Mouse (Mus musculus) spleen, adult 2 months (tissue): Measurements from ENCODE around the gene Dnah6. TPM values are rescaled to one million over a fixed set of nuclear protein-coding genes. Genes with fewer than 3 reads are reported as not detected.
A peak's percentile ranks its signal among the peaks of the same experiment; 100 is the strongest.

Source experiments
- DNase-seq, 2 experiments: peaks; one replicate each; pipeline versions ENCODE4 v3.0.0 to v3.0.0-alpha.2; 2012 to 2021; ENCODE audit warnings: low spot score in 2 of 2, low read depth in 1 of 2
- H3K27ac ChIP-seq: fragments of 200-500 bp; 2 replicates; pipeline ENCODE4 v1.5.1; 2012; ENCODE audit warnings: low read length, inconsistent platforms; ENCODE audit not compliant: insufficient read depth
- H3K27me3 ChIP-seq: fragments of 200-500 bp; 2 replicates; pipeline ENCODE4 v1.6.1; 2012; ENCODE audit warnings: mild to moderate bottlenecking, moderate library complexity, low read length, inconsistent platforms; ENCODE audit not compliant: control insufficient read depth, insufficient read depth
- H3K36me3 ChIP-seq: fragments of 200-500 bp; 2 replicates; pipeline ENCODE4 v1.6.1; 2012; ENCODE audit warnings: mild to moderate bottlenecking, low read length, inconsistent platforms; ENCODE audit not compliant: control insufficient read depth, insufficient read depth
- H3K4me1 ChIP-seq: fragments of 200-500 bp; 2 replicates; pipeline ENCODE4 v1.6.1; 2011; ENCODE audit warnings: inconsistent platforms; ENCODE audit not compliant: control insufficient read depth, insufficient read depth, insufficient read length
- H3K4me3 ChIP-seq: fragments of 200-500 bp; 2 replicates; pipeline ENCODE4 v1.5.1; 2011; ENCODE audit warnings: mild to moderate bottlenecking, inconsistent platforms; ENCODE audit not compliant: insufficient read depth, insufficient read length; ENCODE audit errors: extremely low read depth
- CTCF ChIP-seq: fragments of 200-500 bp; IDR thresholded peaks from 2 replicates; pipeline ENCODE4 v1.5.1; 2011; ENCODE audit warnings: mild to moderate bottlenecking, inconsistent platforms; ENCODE audit not compliant: insufficient read depth, insufficient read length, insufficient replicate concordance; ENCODE audit errors: extremely low read depth
- POLR2A ChIP-seq: fragments of 200-500 bp; IDR thresholded peaks from 2 replicates; pipeline ENCODE4 v1.6.1; 2011; ENCODE audit warnings: low read depth, low read length, inconsistent platforms
- WGBS: fragments of 180-500 bp; shearing (Covaris S2); methylation state at CpG from one replicate; pipeline ENCODE4 v1.1.7; 2018; 5-methylcytosine and 5-hydroxymethylcytosine counted together
- polyA plus RNA-seq: library from polyadenylated mRNA; depleted of rRNA; stranded (reverse); fragments of >200 nt; gene quantifications from 2 replicates; pipeline ENCODE4 v1.2.3, GENCODE M21; 2012

The Dnah6 gene
- polyA plus RNA-seq, 1 experiment = 0.01 TPM

GRCm38 (mm10) chr6:73010073-73010472 lies 211.4 kb downstream of the Dnah6 start:
- TF ChIP-seq CTCF (peak; percentile 69; the same call in 1 of the 2 replicates), POLR2A (no peak)
- Histone ChIP-seq H3K27me3 (no peaks in the 10 kb centered on the region), H3K4me1 (no peaks in the 10 kb centered on the region), H3K36me3 (no peaks in the 10 kb centered on the region), H3K4me3 (no peak overlapping the region), H3K27ac (no peak overlapping the region)
- peak; percentile 37 to 75 for DNase-seq
- 39% methylated on average over 6 of the region's 6 CpGs for WGBS

GRCm38 (mm10) chr6:73003601-73004000 lies 217.8 kb downstream of the Dnah6 start:
- H3K36me3 ChIP-seq = no peaks in the 10 kb centered on the region
- WGBS = 83% methylated on average over 5 of the region's 5 CpGs
- H3K4me1 ChIP-seq = no peaks in the 10 kb centered on the region
- no peaks in the 10 kb centered on the region for H3K27me3 ChIP-seq
- H3K4me3 ChIP-seq = no peak overlapping the region
- no peak overlapping the region for H3K27ac ChIP-seq
- DNase-seq = no peak
- TF ChIP-seq POLR2A = no peak
- TF ChIP-seq CTCF = no peak

GRCm38 (mm10) chr6:73002391-73002790 lies 219.1 kb downstream of the Dnah6 start:
- H3K4me1 ChIP-seq = 0 out of 2 replicates have a peak, but pooled peaks cover 2% of the 10 kb centered on the region
- DNase-seq = no peak
- H3K27me3 ChIP-seq = no peaks in the 10 kb centered on the region
- no peak overlapping the region for H3K27ac ChIP-seq
- no peaks in the 10 kb centered on the region for H3K36me3 ChIP-seq
- 65% methylated on average over 1 of the region's 1 CpGs for WGBS
- H3K4me3 ChIP-seq = no peak overlapping the region
- TF ChIP-seq CTCF = no peak
- no peak for TF ChIP-seq POLR2A

GRCm38 (mm10) chr6:72998809-72999208 lies 222.6 kb downstream of the Dnah6 start:
- 70% methylated on average over 1 of the region's 1 CpGs for WGBS
- TF ChIP-seq POLR2A (no peak), CTCF (no peak)
- H3K4me1 ChIP-seq = 0 out of 2 replicates have a peak, but pooled peaks cover 2% of the 10 kb centered on the region
- H3K36me3 ChIP-seq = no peaks in the 10 kb centered on the region
- no peak for DNase-seq
- H3K4me3 ChIP-seq = no peak overlapping the region
- no peak overlapping the region for H3K27ac ChIP-seq
- no peaks in the 10 kb centered on the region for H3K27me3 ChIP-seq

GRCm38 (mm10) chr6:72993688-72994082 lies 227.8 kb downstream of the Dnah6 start:
- Histone ChIP-seq H3K36me3 (no peaks in the 10 kb centered on the region), H3K27me3 (no peaks in the 10 kb centered on the region), H3K27ac (peak overlapping the region; percentile 63), H3K4me1 (peaks cover 15% of the 10 kb centered on the region; the same call in 1 of the 2 replicates), H3K4me3 (peak overlapping the region; percentile 1; the same call in 1 of the 2 replicates)
- WGBS = 56% methylated on average over 5 of the region's 5 CpGs
- no peak for DNase-seq
- TF ChIP-seq POLR2A (no peak), CTCF (no peak)

GRCm38 (mm10) chr6:72993054-72993687 lies 228.3 kb downstream of the Dnah6 start:
- no peaks in the 10 kb centered on the region for H3K27me3 ChIP-seq
- peak overlapping the region; percentile 66 for H3K27ac ChIP-seq
- WGBS = 28% methylated on average over 8 of the region's 8 CpGs
- H3K4me3 ChIP-seq = peak overlapping the region; percentile 1; the same call in 1 of the 2 replicates
- DNase-seq = peak; percentile 30 to 49
- no peaks in the 10 kb centered on the region for H3K36me3 ChIP-seq
- peaks cover 15% of the 10 kb centered on the region; the same call in 1 of the 2 replicates for H3K4me1 ChIP-seq
- TF ChIP-seq POLR2A = peak; percentile 10; the same call in 1 of the 2 replicates
- no peak for TF ChIP-seq CTCF

- H3K4me1 ChIP-seq = peaks cover 13% of the 10 kb centered on the region; the same call in 1 of the 2 replicates
- H3K27ac ChIP-seq = peak overlapping the region; percentile 73
- peak in 1 of 2 experiments; percentile 40 for DNase-seq
- WGBS = 23% methylated on average over 5 of the region's 5 CpGs
- TF ChIP-seq CTCF (no peak), POLR2A (no peak)
- H3K4me3 ChIP-seq = no peak overlapping the region
- H3K27me3 ChIP-seq = no peaks in the 10 kb centered on the region
- H3K36me3 ChIP-seq = no peaks in the 10 kb centered on the region
Observed at GRCm38 (mm10) chr6:72990206-72990605, 231.2 kb downstream of the Dnah6 start.
